Mouse (Mus musculus): Measurements from ENCODE around the gene Sorcs3. TPM values are rescaled to one million over a fixed set of nuclear protein-coding genes. Genes with fewer than 3 reads are reported as not detected.

Sorcs3 gene
- polyA plus RNA-seq, 1 experiment: 1.1 TPM

DNA sequence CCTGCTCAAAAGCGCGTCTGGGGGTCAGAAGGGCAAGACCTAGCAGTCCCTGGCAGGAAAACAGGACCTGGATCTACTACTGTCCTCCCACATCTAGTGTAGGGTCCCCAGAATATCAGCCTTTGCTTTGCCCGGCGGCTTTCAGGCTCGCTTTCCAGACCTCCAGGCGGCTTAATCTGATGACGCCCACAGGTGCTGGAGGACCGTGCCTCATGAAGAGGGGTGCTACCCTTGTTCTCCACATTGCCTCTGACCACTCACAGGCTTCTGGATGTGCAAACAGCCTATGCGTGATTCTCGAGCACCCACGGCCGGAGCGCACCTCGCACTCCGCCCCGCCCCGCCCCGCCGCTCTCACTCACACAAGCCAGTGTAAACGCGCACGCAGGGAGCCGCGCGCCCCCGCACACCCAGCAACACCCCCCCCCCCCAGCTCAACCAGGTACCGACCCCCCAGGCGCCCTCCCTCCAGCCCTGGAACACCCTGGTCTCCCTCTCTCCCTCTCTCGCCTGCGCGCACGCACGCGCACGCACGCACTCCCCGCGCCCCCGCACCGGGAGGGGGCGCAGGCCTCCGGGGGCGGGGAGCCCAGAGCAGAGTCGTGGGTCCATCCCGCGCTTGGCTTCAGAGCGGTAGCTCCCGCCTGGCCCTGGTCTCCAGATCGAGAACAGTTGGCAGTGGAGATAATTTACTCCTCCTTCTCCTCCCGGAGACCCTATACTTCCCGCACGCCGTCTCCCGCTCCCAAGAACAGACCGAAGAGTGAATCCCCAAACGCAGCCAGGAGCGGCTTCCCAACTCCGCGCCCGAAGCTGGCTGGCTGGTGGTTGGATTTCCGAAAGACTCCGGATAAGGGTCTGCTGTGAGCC, 698 bp upstream of the Sorcs3 start:
- no peaks in the 10 kb centered on the region for H3K4me1 ChIP-seq (ENCODE audit: control insufficient read depth, insufficient read depth, low read length)
- 4% methylated on average over 55 of the region's 62 CpGs for WGBS
- H3K27ac ChIP-seq (ENCODE audit: control insufficient read depth, insufficient read depth, low read depth, low read length, poor library complexity): no peak overlapping the region; the same call in 1 of the 2 replicates
- TF ChIP-seq POLR2A (IDR thresholded peaks at IDR 0.05; ENCODE audit: borderline replicate concordance, control insufficient read depth, low read depth, low read length) (no peak), CTCF (IDR thresholded peaks at IDR 0.05; ENCODE audit: control insufficient read depth, insufficient read depth, low read length) (no peak)
- H3K4me3 ChIP-seq (replicated peaks; ENCODE audit: control insufficient read depth, low read depth, low read length): no peak overlapping the region

DNA sequence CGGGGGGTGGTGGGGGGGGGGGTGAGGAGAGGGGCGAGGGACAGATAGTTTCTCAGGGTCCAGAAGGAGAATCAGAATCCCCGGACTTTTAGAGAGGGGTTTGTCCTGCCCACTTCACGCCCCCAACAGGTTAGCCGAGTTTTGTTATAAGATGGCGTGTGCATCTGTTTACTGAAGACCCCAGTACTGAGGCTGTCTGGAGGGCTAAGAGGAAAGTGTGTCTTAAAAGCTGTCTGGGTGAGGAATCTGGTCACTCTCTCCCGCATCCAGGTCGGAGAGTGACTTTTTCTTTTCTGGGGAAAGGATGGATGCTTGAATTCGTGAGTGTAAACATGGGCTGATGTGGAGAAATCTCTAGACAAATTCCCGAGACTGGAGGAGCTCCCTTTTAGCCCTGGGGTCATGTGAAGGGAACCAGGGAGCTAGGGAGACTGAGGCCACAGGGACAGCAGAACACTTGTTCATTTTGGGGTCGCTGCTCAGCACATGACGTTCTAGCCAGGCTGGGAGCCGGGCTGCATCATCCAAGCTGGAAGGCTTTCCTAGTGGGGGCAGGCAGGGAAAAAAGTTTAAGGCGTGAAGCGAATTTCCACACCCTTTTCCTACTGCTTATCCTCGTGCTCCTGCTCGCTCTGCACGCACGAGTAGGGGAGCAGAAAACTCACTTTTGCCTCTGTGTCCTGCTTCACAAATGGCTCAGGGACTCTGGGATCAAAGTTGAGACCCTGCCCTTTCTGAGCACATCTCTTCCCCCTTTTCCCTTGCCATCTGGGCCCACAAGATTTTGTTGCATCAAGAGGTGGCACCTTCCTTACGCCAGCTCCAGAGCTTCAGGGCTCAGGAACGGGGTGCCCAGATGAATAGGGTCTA, 1.3 kb downstream of the Sorcs3 start:
- TF ChIP-seq POLR2A (IDR thresholded peaks at IDR 0.05; ENCODE audit: borderline replicate concordance, control insufficient read depth, low read depth, low read length) (no peak), CTCF (IDR thresholded peaks at IDR 0.05; ENCODE audit: control insufficient read depth, insufficient read depth, low read length) (no peak)
- Histone ChIP-seq H3K27ac (ENCODE audit: control insufficient read depth, insufficient read depth, low read depth, low read length, poor library complexity) (no peak overlapping the region), H3K4me3 (replicated peaks; ENCODE audit: control insufficient read depth, low read depth, low read length) (no peak overlapping the region), H3K4me1 (ENCODE audit: control insufficient read depth, insufficient read depth, low read length) (no peaks in the 10 kb centered on the region)
- WGBS: 7% methylated on average over 21 of the region's 21 CpGs

DNA sequence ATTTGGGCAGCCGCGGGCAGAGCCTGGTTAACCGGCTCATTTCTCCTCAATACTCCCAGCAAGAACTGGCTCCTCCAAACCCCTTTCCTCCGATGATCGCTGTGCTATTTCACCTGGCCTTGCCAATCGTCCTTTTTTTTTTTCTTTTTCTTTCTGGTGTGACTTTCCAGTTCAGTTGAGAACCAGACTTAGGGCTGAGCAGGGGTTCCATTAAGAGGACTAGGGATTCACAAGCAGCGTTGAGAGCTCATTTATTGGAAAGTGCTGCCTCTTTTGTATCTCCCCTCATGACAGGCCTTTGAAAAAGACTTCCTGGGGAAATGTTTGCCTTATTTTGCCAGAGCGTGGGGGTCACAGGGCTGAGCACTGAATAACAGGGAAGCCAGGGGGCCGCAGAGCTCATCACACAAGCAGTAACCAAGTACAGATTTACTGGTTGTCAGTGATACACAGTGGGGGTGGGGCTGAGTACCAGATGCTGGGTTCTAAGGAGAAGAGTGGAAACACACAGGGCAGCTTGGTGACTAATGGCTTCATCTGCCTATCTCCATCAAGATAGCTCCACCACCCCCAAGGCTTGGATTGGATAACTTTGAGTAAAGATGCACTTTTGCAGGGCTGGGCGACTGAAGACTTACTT, 2.0 kb downstream of the Sorcs3 start:
- H3K4me3 ChIP-seq (replicated peaks; ENCODE audit: control insufficient read depth, low read depth, low read length): no peak overlapping the region
- no peak for TF ChIP-seq CTCF (IDR thresholded peaks at IDR 0.05; ENCODE audit: control insufficient read depth, insufficient read depth, low read length)
- no peak for TF ChIP-seq POLR2A (IDR thresholded peaks at IDR 0.05; ENCODE audit: borderline replicate concordance, control insufficient read depth, low read depth, low read length)
- WGBS: 10% methylated on average over 10 of the region's 10 CpGs
- no peaks in the 10 kb centered on the region for H3K4me1 ChIP-seq (ENCODE audit: control insufficient read depth, insufficient read depth, low read length)
- no peak overlapping the region for H3K27ac ChIP-seq (ENCODE audit: control insufficient read depth, insufficient read depth, low read depth, low read length, poor library complexity)

- TF ChIP-seq CTCF (IDR thresholded peaks at IDR 0.05; ENCODE audit: control insufficient read depth, insufficient read depth, low read length): no peak
- TF ChIP-seq POLR2A (IDR thresholded peaks at IDR 0.05; ENCODE audit: borderline replicate concordance, control insufficient read depth, low read depth, low read length): no peak
- Histone ChIP-seq H3K4me3 (replicated peaks; ENCODE audit: control insufficient read depth, low read depth, low read length) (no peak overlapping the region), H3K27ac (ENCODE audit: control insufficient read depth, insufficient read depth, low read depth, low read length, poor library complexity) (no peak overlapping the region), H3K4me1 (ENCODE audit: control insufficient read depth, insufficient read depth, low read length) (no peaks in the 10 kb centered on the region)
These were observed 9.6 kb downstream of the Sorcs3 start for GRCm38 (mm10) chr19:48215379-48215778.

- TF ChIP-seq POLR2A (IDR thresholded peaks at IDR 0.05; ENCODE audit: borderline replicate concordance, control insufficient read depth, low read depth, low read length) (no peak), CTCF (IDR thresholded peaks at IDR 0.05; ENCODE audit: control insufficient read depth, insufficient read depth, low read length) (no peak)
- Histone ChIP-seq H3K4me1 (ENCODE audit: control insufficient read depth, insufficient read depth, low read length) (no peaks in the 10 kb centered on the region), H3K27ac (ENCODE audit: control insufficient read depth, insufficient read depth, low read depth, low read length, poor library complexity) (no peak overlapping the region), H3K4me3 (replicated peaks; ENCODE audit: control insufficient read depth, low read depth, low read length) (no peak overlapping the region)
- WGBS: 51% methylated on average over 13 of the region's 13 CpGs
These were observed 32.1 kb downstream of the Sorcs3 start for GRCm38 (mm10) chr19:48237786-48238372.

GRCm38 (mm10) chr19:48238391-48238790, 32.6 kb downstream of the Sorcs3 start:
- no peak overlapping the region for H3K27ac ChIP-seq (ENCODE audit: control insufficient read depth, insufficient read depth, low read depth, low read length, poor library complexity)
- H3K4me1 ChIP-seq (ENCODE audit: control insufficient read depth, insufficient read depth, low read length): no peaks in the 10 kb centered on the region
- no peak for TF ChIP-seq CTCF (IDR thresholded peaks at IDR 0.05; ENCODE audit: control insufficient read depth, insufficient read depth, low read length)
- TF ChIP-seq POLR2A (IDR thresholded peaks at IDR 0.05; ENCODE audit: borderline replicate concordance, control insufficient read depth, low read depth, low read length): no peak
- H3K4me3 ChIP-seq (replicated peaks; ENCODE audit: control insufficient read depth, low read depth, low read length): no peak overlapping the region
- WGBS: 82% methylated on average over 9 of the region's 9 CpGs

DNA sequence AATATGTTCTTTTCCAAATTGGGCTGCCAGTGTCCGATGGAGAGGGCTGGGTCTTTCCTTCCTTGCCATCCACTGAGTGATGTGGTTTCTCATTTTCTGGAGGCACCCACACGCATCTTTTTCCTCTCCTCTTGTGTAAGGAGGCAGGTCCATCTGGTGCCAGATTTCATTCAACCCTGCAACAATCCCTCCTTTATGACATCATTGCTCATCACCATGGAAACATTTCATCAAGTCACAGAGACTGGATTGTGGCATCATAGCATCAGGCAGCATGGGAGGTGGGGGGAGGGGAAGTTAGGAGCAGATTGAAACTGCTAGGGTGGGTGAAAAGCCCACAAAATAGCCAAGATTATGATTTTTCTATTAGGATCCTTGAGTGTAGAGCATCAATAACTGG, 35.1 kb downstream of the Sorcs3 start:
- Histone ChIP-seq H3K4me1 (ENCODE audit: control insufficient read depth, insufficient read depth, low read length) (no peaks in the 10 kb centered on the region), H3K27ac (ENCODE audit: control insufficient read depth, insufficient read depth, low read depth, low read length, poor library complexity) (no peak overlapping the region), H3K4me3 (replicated peaks; ENCODE audit: control insufficient read depth, low read depth, low read length) (no peak overlapping the region)
- 63% methylated on average over 2 of the region's 2 CpGs for WGBS
- TF ChIP-seq CTCF (IDR thresholded peaks at IDR 0.05; ENCODE audit: control insufficient read depth, insufficient read depth, low read length): no peak
- no peak for TF ChIP-seq POLR2A (IDR thresholded peaks at IDR 0.05; ENCODE audit: borderline replicate concordance, control insufficient read depth, low read depth, low read length)
